Mouse (Mus musculus) heart, embryonic 10.5 days (tissue): ENCODE measurements around the gene Cab39. TPM values are rescaled to one million over a fixed set of nuclear protein-coding genes. Genes with fewer than 3 reads are reported as not detected.
A peak's percentile ranks its signal among the peaks of the same experiment; 100 is the strongest.

Source experiments
- DNase-seq: peaks from one replicate; pipeline ENCODE4 v3.0.0-alpha.2; 2017; ENCODE audit warnings: low spot score
- H3K27ac ChIP-seq: fragments of 300-500 bp; sonication (generic); 2 replicates; pipeline ENCODE4 v1.5.1; 2016; ENCODE audit warnings: mild to moderate bottlenecking
- H3K27me3 ChIP-seq: fragments of 300-500 bp; sonication (generic); 2 replicates; pipeline ENCODE4 v1.6.1; 2016; ENCODE audit warnings: mild to moderate bottlenecking; ENCODE audit not compliant: poor library complexity, insufficient read depth, severe bottlenecking
- H3K36me3 ChIP-seq: fragments of 300-500 bp; sonication (generic); 2 replicates; pipeline ENCODE4 v1.6.1; 2016; ENCODE audit warnings: mild to moderate bottlenecking, moderate library complexity
- H3K4me1 ChIP-seq: fragments of 300-500 bp; sonication (generic); 2 replicates; pipeline ENCODE4 v1.6.1; 2016; ENCODE audit warnings: mild to moderate bottlenecking
- H3K4me3 ChIP-seq: fragments of 300-500 bp; sonication (generic); 2 replicates; pipeline ENCODE4 v1.5.1; 2016; ENCODE audit warnings: mild to moderate bottlenecking, moderate library complexity
- H3K9me3 ChIP-seq: fragments of 300-500 bp; sonication (generic); 2 replicates; pipeline ENCODE4 v1.6.1; 2016; ENCODE audit warnings: mild to moderate bottlenecking, moderate library complexity
- WGBS: fragments of 180-500 bp; shearing (Covaris S2); methylation state at CpG from one replicate; pipeline ENCODE4 v1.1.7; 2016; 5-methylcytosine and 5-hydroxymethylcytosine counted together
- polyA plus RNA-seq: library from polyadenylated mRNA; unstranded; fragments of >200 nt; fragmentation: Nextera tagmentation; extraction: Ambion mirVana; gene quantifications from 2 replicates; pipeline ENCODE4 v1.2.1, GENCODE M21; 2016

Gene Cab39
- polyA plus RNA-seq, result 24.2 and 31.6 TPM in 2 replicates

- Histone ChIP-seq H3K27ac (peak within 1 kb of the TSS; percentile 97), H3K27me3 (no peaks in the 10 kb centered on the region), H3K36me3 (peaks cover 7% of the 10 kb centered on the region; the same call in 1 of the 2 replicates), H3K9me3 (no peaks in the 10 kb centered on the region), H3K4me3 (peak within 1 kb of the TSS; percentile 88), H3K4me1 (peaks cover 9% of the 10 kb centered on the region; the same call in 1 of the 2 replicates)
- under 1% methylated on average over 116 of the region's 118 CpGs for WGBS
- peak; percentile 89 for DNase-seq
These were observed at the start of gene Cab39 for GRCm38 (mm10) chr1:85793208-85794105. Gene Cab39 (plus strand): TSS chr1:85793441.

GRCm38 (mm10) chr1:85744539-85744938 is 48.7 kb upstream of the Cab39 start:
- Histone ChIP-seq H3K27ac (no peak overlapping the region), H3K4me1 (no peaks in the 10 kb centered on the region), H3K27me3 (no peaks in the 10 kb centered on the region), H3K9me3 (no peaks in the 10 kb centered on the region), H3K4me3 (no peak overlapping the region), H3K36me3 (no peaks in the 10 kb centered on the region)
- WGBS, result 76% methylated on average over 3 of the region's 3 CpGs
- DNase-seq, result no peak

GRCm38 (mm10) chr1:85746511-85746910 is 46.7 kb upstream of the Cab39 start:
- H3K27me3 ChIP-seq, result no peaks in the 10 kb centered on the region
- no peak for DNase-seq
- H3K9me3 ChIP-seq, result no peaks in the 10 kb centered on the region
- no peaks in the 10 kb centered on the region for H3K36me3 ChIP-seq
- 80% methylated on average over 5 of the region's 5 CpGs for WGBS
- H3K4me3 ChIP-seq, result no peak overlapping the region
- H3K4me1 ChIP-seq, result peaks cover 9% of the 10 kb centered on the region
- H3K27ac ChIP-seq, result no peak overlapping the region

- Histone ChIP-seq H3K36me3 (no peaks in the 10 kb centered on the region), H3K27me3 (no peaks in the 10 kb centered on the region), H3K4me1 (peaks cover 19% of the 10 kb centered on the region), H3K27ac (0 out of 2 replicates have a peak overlapping the region, but pooled peaks have one; percentile 11), H3K9me3 (no peaks in the 10 kb centered on the region), H3K4me3 (no peak overlapping the region)
- WGBS, result 79% methylated on average over 2 of the region's 2 CpGs
- no peak for DNase-seq
These were observed 43.4 kb upstream of the Cab39 start for GRCm38 (mm10) chr1:85749829-85750228.

- H3K4me3 ChIP-seq, result no peak overlapping the region
- 63% methylated on average over 4 of the region's 4 CpGs for WGBS
These were observed 42.6 kb upstream of the Cab39 start for GRCm38 (mm10) chr1:85750650-85751049.

GRCm38 (mm10) chr1:85751494-85751893 is 41.7 kb upstream of the Cab39 start:
- Histone ChIP-seq H3K27me3 (no peaks in the 10 kb centered on the region), H3K9me3 (no peaks in the 10 kb centered on the region), H3K27ac (peak overlapping the region; percentile 73; the same call in 1 of the 2 replicates), H3K4me3 (no peak overlapping the region), H3K4me1 (peaks cover 19% of the 10 kb centered on the region), H3K36me3 (no peaks in the 10 kb centered on the region)
- DNase-seq, result no peak
- WGBS, result 46% methylated on average over 6 of the region's 6 CpGs

More at GRCm38 (mm10) chr1:85750650-85751049, 42.6 kb upstream of the Cab39 start:
- H3K9me3 ChIP-seq, result no peaks in the 10 kb centered on the region
- H3K27ac ChIP-seq, result peak overlapping the region; percentile 42; the same call in 1 of the 2 replicates
- H3K27me3 ChIP-seq, result no peaks in the 10 kb centered on the region
- DNase-seq, result no peak
- H3K4me1 ChIP-seq, result peaks cover 19% of the 10 kb centered on the region
- H3K36me3 ChIP-seq, result no peaks in the 10 kb centered on the region

GRCm38 (mm10) chr1:85751932-85752680 is 41.1 kb upstream of the Cab39 start:
- no peak for DNase-seq
- no peaks in the 10 kb centered on the region for H3K27me3 ChIP-seq
- H3K27ac ChIP-seq, result peak overlapping the region; percentile 73
- H3K36me3 ChIP-seq, result no peaks in the 10 kb centered on the region
- H3K4me3 ChIP-seq, result no peak overlapping the region
- H3K9me3 ChIP-seq, result no peaks in the 10 kb centered on the region
- WGBS, result 77% methylated on average over 11 of the region's 11 CpGs
- peaks cover 19% of the 10 kb centered on the region for H3K4me1 ChIP-seq

- peak overlapping the region; percentile 83; the same call in 1 of the 2 replicates for H3K27ac ChIP-seq
- peaks cover 10% of the 10 kb centered on the region for H3K4me1 ChIP-seq
- WGBS, result 73% methylated on average over 6 of the region's 6 CpGs
- DNase-seq, result no peak
- H3K36me3 ChIP-seq, result no peaks in the 10 kb centered on the region
- H3K9me3 ChIP-seq, result no peaks in the 10 kb centered on the region
- peak overlapping the region; percentile 37 for H3K4me3 ChIP-seq
- no peaks in the 10 kb centered on the region for H3K27me3 ChIP-seq
These were observed 35.6 kb upstream of the Cab39 start for GRCm38 (mm10) chr1:85757531-85758230.

GRCm38 (mm10) chr1:85758231-85758968 is 34.8 kb upstream of the Cab39 start:
- Histone ChIP-seq H3K27me3 (no peaks in the 10 kb centered on the region), H3K36me3 (no peaks in the 10 kb centered on the region), H3K9me3 (no peaks in the 10 kb centered on the region), H3K4me3 (peak overlapping the region; percentile 37), H3K4me1 (peaks cover 10% of the 10 kb centered on the region), H3K27ac (peak overlapping the region; percentile 83)
- DNase-seq, result no peak
- 21% methylated on average over 14 of the region's 14 CpGs for WGBS

- Histone ChIP-seq H3K4me1 (peaks cover 10% of the 10 kb centered on the region), H3K4me3 (peak overlapping the region; percentile 37), H3K36me3 (no peaks in the 10 kb centered on the region), H3K27ac (peak overlapping the region; percentile 83), H3K9me3 (no peaks in the 10 kb centered on the region), H3K27me3 (no peaks in the 10 kb centered on the region)
- 18% methylated on average over 1 of the region's 1 CpGs for whole genome bisulfite sequencing
- no peak for DNase-seq
These were observed 34.3 kb upstream of the Cab39 start for GRCm38 (mm10) chr1:85758969-85759293.

GRCm38 (mm10) chr1:85761665-85762064 is 31.6 kb upstream of the Cab39 start:
- peaks cover 10% of the 10 kb centered on the region for H3K4me1 ChIP-seq
- DNase-seq, result no peak
- H3K4me3 ChIP-seq, result no peak overlapping the region
- no peak overlapping the region for H3K27ac ChIP-seq
- no peaks in the 10 kb centered on the region for H3K36me3 ChIP-seq
- 80% methylated on average over 4 of the region's 4 CpGs for WGBS
- no peaks in the 10 kb centered on the region for H3K9me3 ChIP-seq
- H3K27me3 ChIP-seq, result no peaks in the 10 kb centered on the region

GRCm38 (mm10) chr1:85763386-85763785 is 29.9 kb upstream of the Cab39 start:
- Histone ChIP-seq H3K27me3 (no peaks in the 10 kb centered on the region), H3K4me1 (peaks cover 4% of the 10 kb centered on the region), H3K9me3 (no peaks in the 10 kb centered on the region), H3K4me3 (no peak overlapping the region), H3K27ac (no peak overlapping the region), H3K36me3 (no peaks in the 10 kb centered on the region)
- WGBS, result 79% methylated on average over 6 of the region's 6 CpGs
- no peak for DNase-seq
